Mouse (Mus musculus): Measurements from ENCODE around the gene Agpat1.

Agpat1 gene

GRCm38 (mm10) chr17:34635671-34636070, 31.6 kb downstream of the Agpat1 start:
- DNase-seq: no peak

- DNase-seq: no peak
Observed at GRCm38 (mm10) chr17:34637459-34637858, 33.4 kb downstream of the Agpat1 start.

DNA sequence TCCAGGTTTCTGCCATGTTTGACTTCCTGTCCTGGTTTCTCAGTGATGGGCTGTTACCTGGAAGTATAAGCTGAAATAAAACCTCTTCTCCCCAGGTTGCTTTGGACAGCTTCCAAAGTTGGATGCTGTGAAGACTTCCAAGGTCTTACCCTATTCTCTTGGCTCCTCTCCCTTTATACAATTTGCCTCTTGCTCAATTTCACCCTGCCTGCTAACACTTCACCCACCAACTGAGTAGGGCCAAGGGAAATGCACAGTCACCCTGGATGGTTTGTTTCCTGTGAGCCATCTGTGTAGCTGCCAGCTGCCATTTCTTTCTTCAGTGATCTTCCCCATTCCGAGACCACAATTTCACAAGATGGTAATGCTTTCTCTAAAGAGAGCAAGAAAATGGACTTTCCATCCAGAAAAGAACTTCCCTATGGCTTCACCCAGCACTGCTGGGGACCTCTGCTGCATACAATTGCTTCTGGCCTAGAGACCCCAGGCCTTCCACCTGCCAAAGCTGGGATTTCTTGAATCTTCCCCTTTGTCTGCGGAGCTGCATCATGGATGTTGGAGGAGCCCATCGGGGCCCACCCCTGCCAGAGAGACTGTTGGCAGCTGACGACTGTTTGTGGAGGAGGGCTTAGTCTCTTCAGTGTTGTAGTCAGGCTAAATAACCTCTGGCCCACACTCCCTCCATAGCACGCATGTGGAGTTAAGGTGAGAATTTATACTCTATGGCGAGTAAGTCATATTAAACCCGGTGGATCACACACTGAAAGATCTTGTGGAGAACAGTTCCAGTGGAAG, 35.6 kb downstream of the Agpat1 start:
- DNase-seq: peak; percentile 58

- peak; percentile 95 for DNase-seq
Observed at GRCm38 (mm10) chr17:34640778-34641601, 36.9 kb downstream of the Agpat1 start.

GRCm38 (mm10) chr17:34641945-34642344, 37.9 kb downstream of the Agpat1 start:
- DNase-seq: no peak

DNA sequence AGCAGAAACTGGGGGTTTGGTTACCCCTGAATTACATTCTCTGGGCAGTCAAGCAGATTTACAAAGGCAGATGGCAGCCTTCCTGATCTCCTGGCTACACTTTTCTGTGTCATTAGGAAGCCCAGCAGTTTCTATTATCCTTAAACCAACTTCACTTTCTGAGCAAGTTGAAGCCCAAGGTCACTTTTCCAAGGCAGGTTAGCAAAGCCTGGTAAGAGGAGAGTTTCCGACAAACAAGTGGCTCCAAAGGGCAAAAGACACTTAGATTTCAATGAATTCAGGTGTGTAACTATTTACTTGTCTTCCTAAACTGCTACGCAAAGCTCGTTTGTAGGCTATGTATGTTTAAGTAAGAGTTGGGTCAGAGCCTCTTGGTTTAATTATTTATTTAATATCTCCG, 39.3 kb downstream of the Agpat1 start:
- no peak for DNase-seq

DNA sequence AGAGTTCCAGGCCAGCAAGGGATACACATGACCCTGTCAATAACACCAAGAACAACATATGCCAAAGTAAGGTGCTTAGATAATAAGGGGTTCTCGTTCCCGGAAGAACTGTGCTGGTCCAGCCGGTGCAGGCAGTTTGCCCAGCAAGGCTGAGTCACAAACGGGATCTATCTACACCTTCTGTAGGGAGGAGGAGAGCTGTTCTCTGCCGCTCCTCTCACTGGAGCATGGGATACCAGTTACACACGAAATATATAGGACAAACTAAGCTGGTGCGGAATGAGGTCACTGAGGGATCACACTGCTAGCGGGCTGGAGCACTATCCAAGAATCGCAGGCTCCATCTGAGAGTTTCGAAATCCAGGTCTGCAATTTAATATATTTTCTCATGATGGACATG, 39.9 kb downstream of the Agpat1 start:
- peak; percentile 83 for DNase-seq

DNA sequence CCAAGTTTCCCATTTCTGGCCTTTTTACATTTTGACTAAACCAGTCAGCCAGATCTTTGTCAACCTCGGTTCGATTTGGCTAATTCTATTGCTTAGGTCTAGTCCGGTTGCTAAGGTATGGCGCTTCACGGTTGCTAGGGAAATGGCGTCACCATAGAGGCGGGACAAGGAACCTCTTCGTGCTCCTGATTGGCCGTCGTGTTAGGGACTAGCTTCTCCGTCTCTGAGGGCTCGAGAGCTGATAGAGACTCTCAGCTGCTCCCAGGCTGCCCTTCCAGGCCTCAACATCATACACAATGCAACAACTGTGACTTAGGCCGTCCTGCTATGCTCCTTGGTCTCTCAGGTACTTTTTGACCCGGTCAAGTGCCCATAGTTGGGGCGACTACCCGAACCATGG, 40.5 kb downstream of the Agpat1 start, which contains the start of gene Fkbpl:
Gene Fkbpl (plus strand): TSS at position 157 of the 400 bp plus-strand sequence.
- peak; percentile 99 for DNase-seq

- DNase-seq: peak; percentile 68
Observed at GRCm38 (mm10) chr17:34645256-34645829, 41.3 kb downstream of the Agpat1 start.

DNA sequence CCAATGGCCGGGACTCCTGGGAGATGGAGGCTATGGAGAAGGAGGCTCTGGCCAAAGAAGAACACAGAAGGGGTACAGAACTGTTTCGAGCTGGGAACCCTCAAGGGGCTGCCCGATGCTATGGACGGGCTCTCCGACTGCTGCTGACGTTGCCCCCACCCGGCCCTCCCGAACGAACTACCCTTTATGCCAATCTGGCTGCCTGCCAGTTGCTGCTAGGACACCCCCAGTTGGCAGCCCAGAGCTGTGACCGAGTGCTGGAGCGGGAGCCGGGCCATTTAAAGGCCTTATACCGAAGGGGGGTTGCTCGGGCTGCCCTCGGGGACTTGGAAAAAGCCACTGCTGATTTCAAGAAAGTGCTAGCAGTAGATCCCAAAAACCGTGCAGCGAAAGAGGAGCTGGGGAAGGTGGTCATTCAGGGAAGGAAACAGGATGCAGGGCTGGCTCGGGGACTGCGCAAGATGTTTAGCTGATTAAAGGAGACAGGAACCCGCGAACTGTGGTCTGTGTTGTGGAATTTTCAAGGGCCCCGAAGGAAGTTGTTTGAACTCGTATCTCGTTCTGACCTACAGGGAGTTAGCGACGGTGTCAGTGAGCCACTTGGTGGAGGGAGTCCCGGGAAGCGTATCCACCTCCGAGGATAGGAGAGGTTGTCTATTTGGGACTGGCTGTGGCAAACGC, 41.9 kb downstream of the Agpat1 start:
- DNase-seq: peak; percentile 77

- DNase-seq: peak; percentile 98
Observed at GRCm38 (mm10) chr17:34646906-34647787, 43.1 kb downstream of the Agpat1 start, which contains the start of gene Atf6b. TSS of gene Atf6b (plus strand) at chr17:34647146.

- DNase-seq: peak; percentile 59
Observed at GRCm38 (mm10) chr17:34648141-34648890, 44.3 kb downstream of the Agpat1 start.

DNA sequence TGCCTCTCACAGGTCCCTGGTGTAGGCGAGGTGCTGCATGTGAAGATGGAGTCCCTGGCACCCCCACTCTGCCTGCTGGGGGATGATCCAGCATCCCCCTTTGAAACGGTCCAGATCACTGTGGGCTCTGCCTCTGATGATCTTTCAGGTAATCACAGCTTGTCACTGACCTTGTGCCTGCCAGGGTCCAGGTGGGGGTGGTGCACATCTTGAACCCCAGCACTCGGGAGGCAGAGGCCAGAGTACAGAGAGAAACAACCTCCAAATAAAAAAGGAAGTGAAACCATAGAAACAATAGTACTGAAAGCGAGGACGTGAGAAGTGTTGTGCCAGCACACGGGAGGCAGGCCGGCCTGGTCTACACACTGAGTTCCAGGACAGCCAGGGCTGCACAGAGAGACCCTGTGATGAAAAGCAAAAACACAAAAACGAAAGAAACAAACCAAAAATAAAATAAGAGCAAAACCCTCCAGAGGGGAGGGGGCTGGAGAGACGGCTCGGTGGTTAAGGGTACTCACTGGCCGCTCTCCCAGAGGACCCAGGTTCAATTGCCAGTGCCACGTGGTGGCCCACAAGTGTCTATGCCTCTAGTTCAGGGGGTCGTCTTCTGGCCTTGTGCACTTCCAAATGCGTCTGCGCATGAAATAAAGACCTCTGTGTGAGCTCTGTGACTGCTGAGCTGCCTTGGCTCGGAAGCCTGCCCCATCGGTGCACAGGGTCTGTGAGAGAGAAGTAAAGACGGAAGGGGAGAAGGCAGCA, 45.2 kb downstream of the Agpat1 start:
- DNase-seq: peak; percentile 43

- peak; percentile 33 for DNase-seq
Observed at GRCm38 (mm10) chr17:34650781-34651180, 46.7 kb downstream of the Agpat1 start.

DNA sequence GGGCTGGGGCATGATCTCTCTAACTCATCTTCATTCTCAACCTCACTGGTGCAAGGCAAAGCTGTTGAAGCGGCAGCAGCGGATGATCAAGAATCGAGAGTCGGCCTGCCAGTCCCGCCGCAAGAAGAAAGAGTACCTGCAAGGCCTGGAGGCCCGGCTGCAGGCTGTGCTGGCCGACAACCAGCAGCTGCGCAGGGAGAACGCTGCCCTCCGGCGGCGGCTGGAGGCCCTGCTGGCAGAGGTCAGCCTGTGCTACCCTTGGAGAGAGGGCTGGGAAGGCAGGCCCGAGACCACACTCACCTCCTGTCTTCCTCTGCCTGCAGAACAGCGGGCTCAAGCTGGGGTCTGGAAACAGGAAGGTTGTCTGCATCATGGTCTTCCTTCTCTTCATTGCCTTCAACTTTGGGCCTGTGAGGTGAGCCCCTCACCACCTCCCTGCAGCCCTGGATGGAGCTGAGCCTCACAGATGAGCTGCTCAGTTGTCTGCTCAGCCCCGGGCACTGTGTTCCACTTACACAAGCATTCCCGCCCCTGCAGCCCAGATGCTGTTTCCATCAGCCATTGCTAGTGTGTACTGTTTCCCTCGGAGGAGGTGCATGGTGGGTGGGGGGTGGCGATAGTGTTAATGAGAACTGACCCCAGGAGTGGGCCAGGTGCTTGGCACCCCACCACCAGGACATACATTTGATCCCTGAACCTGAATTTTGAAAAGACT, 47.6 kb downstream of the Agpat1 start:
- peak; percentile 42 for DNase-seq

GRCm38 (mm10) chr17:34652546-34652945, 48.5 kb downstream of the Agpat1 start:
- no peak for DNase-seq

DNA sequence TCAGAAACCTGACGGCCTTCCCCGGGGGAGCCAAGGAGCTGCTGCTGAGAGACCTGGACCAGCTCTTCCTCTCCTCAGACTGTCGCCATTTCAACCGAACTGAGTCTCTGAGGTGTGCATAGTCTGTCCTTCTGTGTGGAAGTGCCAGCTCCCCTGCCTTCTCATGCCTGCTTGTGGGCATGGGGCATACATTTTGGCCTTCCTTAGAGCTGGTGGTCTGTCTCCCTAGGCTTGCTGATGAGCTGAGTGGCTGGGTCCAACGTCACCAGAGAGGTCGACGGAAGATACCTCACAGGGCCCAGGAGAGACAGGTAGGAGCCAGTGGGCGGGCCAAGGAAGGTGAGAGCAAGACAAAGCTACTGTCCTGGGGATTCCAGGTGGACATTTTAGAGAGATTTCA, 48.9 kb downstream of the Agpat1 start:
- DNase-seq: peak; percentile 19

DNA sequence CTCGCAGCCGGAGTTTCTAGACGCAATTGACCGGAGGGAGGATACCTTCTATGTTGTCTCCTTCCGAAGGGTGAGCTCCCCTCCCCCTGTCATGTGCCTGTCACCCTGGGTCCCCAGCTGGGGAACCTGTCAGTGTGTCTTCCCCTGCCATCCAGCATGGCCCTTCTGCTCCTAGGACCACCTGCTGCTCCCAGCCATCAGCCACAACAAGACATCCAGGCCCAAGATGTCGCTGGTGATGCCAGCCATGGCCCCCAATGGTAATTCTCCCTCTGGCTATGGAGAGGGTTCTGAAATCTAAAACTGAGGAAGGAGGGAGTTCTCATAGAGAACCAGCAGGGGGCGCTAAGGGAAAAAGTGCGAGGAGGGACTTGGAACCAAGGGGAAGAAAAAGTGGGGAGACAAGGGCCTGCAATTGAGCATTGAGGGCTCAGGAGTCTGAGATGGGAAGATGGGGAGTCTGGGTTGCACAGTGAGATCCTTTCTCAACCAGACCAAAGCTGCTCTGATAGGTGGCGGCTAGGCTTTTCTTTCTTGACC, 49.8 kb downstream of the Agpat1 start:
- DNase-seq: peak; percentile 63

GRCm38 (mm10) chr17:34654392-34654791, 50.3 kb downstream of the Agpat1 start:
- DNase-seq: peak; percentile 45
